Mouse (Mus musculus) liver, embryonic 14.5 days (tissue): ENCODE data around the gene Lsp1. TPM values are rescaled to one million over a fixed set of nuclear protein-coding genes. Genes with fewer than 3 reads are reported as not detected.
A peak's percentile ranks its signal among the peaks of the same experiment; 100 is the strongest.

ENCODE experiments used
- ATAC-seq: fragments of 200-750 bp; cut with Nextera tagmentation; 2 replicates; pipeline ENCODE4 v1.8.0; 2017; ENCODE audit warnings: moderate number of reproducible peaks, mild to moderate bottlenecking, moderate library complexity; ENCODE audit not compliant: insufficient read depth
- DNase-seq, 3 experiments: peaks; one replicate each; pipeline ENCODE4 v3.0.0-alpha.2; 2012 to 2013; ENCODE audit warnings: low read depth in 3 of 3, low spot score in 3 of 3
- H3K27ac ChIP-seq: fragments of 300-500 bp; sonication (generic); 2 replicates; pipeline ENCODE4 v1.5.1; 2014; ENCODE audit warnings: moderate library complexity, mild to moderate bottlenecking, control low read depth, inconsistent platforms
- H3K27me3 ChIP-seq: fragments of 300-500 bp; sonication (generic); 2 replicates; pipeline ENCODE4 v1.6.1; 2014; ENCODE audit warnings: mild to moderate bottlenecking, low read length, moderate library complexity; ENCODE audit not compliant: control insufficient read depth, insufficient read depth
- H3K36me3 ChIP-seq: fragments of 300-500 bp; sonication (generic); replicated peaks from 2 replicates; pipeline ENCODE4 v1.6.1; 2014; ENCODE audit warnings: low read depth; ENCODE audit not compliant: control insufficient read depth, insufficient read depth
- H3K4me1 ChIP-seq, 2 experiments: fragments of 200-500 bp in 1 of 2; fragments of 300-500 bp in 1 of 2; sonication (generic) in 1 of 2; replicated peaks; 2 replicates each; pipeline ENCODE4 v1.6.1; 2012 to 2014; ENCODE audit warnings: antibody characterized with exemption in 1 of 2, inconsistent platforms in 1 of 2, low read length in 1 of 2; ENCODE audit not compliant: control insufficient read depth in 2 of 2, insufficient read depth in 2 of 2
- H3K4me2 ChIP-seq: fragments of 300-500 bp; sonication (generic); 2 replicates; pipeline ENCODE4 v1.6.1; 2014; ENCODE audit warnings: low read depth, mild to moderate bottlenecking, control low read depth, moderate library complexity
- H3K4me3 ChIP-seq, 2 experiments: fragments of 200-500 bp in 1 of 2; fragments of 300-500 bp in 1 of 2; sonication (generic) in 1 of 2; 2 replicates each; pipeline ENCODE4 v1.5.1; 2012 to 2014; ENCODE audit warnings: low read depth in 2 of 2, low read length in 2 of 2, mild to moderate bottlenecking in 2 of 2, control low read depth in 1 of 2, inconsistent platforms in 1 of 2, moderate library complexity in 1 of 2; ENCODE audit not compliant: insufficient read depth in 1 of 2
- H3K9ac ChIP-seq: fragments of 300-500 bp; sonication (generic); replicated peaks from 2 replicates; pipeline ENCODE4 v1.6.1; 2014; ENCODE audit warnings: mild to moderate bottlenecking, control low read depth, moderate library complexity
- H3K9me3 ChIP-seq: fragments of 300-500 bp; sonication (generic); 2 replicates; pipeline ENCODE4 v1.6.1; 2016; ENCODE audit warnings: low read length, mixed read lengths; ENCODE audit not compliant: control insufficient read depth
- CTCF ChIP-seq: IDR thresholded peaks from 2 replicates; pipeline ENCODE4 v1.5.1; 2016; ENCODE audit warnings: antibody characterized with exemption, low read depth, control low read depth
- EP300 ChIP-seq: IDR thresholded peaks from 2 replicates; pipeline ENCODE4 v1.6.1; 2016; ENCODE audit warnings: antibody characterized with exemption, low read depth
- WGBS: fragments of 180-500 bp; shearing (Covaris S2); extraction: QIAGEN DNeasy Blood & Tissue Kit; methylation state at CpG from one replicate; pipeline ENCODE4 v1.1.7; 2014; ENCODE audit not compliant: insufficient replicate concordance; 5-methylcytosine and 5-hydroxymethylcytosine counted together
- polyA plus RNA-seq, 2 experiments: library from polyadenylated mRNA; depleted of rRNA in 1 of 2; stranded (reverse) in 1 of 2; unstranded in 1 of 2; fragments of >200 nt; fragmentation: Nextera tagmentation in 1 of 2; extraction: Ambion mirVana in 1 of 2; gene quantifications; 2 replicates each; pipeline versions ENCODE4 v1.2.1 to v1.2.3; 2012 to 2014

Gene Lsp1
- polyA plus RNA-seq, 2 experiments = 13.3 to 15.2 TPM

- no peaks in the 10 kb centered on the region for H3K27me3 ChIP-seq
- no peaks in the 10 kb centered on the region for H3K36me3 ChIP-seq
- no peak overlapping the region for H3K4me3 ChIP-seq
- 51% methylated on average over 3 of the region's 3 CpGs for WGBS
- no peaks in the 10 kb centered on the region for H3K4me1 ChIP-seq
- ATAC-seq (no peak), DNase-seq (no peak)
- H3K9me3 ChIP-seq = no peaks in the 10 kb centered on the region
- no peak for TF ChIP-seq CTCF
- TF ChIP-seq EP300 = no peak
- no peak overlapping the region for H3K4me2 ChIP-seq
- H3K27ac ChIP-seq = no peak overlapping the region
- H3K9ac ChIP-seq = no peak overlapping the region
Measured at GRCm38 (mm10) chr7:142496158-142496557, 35.5 kb downstream of the Lsp1 start.

GRCm38 (mm10) chr7:142496800-142497199 lies 36.2 kb downstream of the Lsp1 start:
- Histone ChIP-seq H3K36me3 (no peaks in the 10 kb centered on the region), H3K27ac (no peak overlapping the region), H3K9ac (no peak overlapping the region), H3K4me3 (no peak overlapping the region), H3K27me3 (no peaks in the 10 kb centered on the region), H3K4me2 (no peak overlapping the region), H3K9me3 (no peaks in the 10 kb centered on the region), H3K4me1 (no peaks in the 10 kb centered on the region)
- no peak for DNase-seq
- WGBS = 57% methylated on average over 5 of the region's 5 CpGs
- ATAC-seq = no peak
- TF ChIP-seq EP300 (no peak), CTCF (peak; percentile 46)

GRCm38 (mm10) chr7:142497775-142498174 lies 37.2 kb downstream of the Lsp1 start:
- ATAC-seq = no peak
- Histone ChIP-seq H3K4me1 (no peaks in the 10 kb centered on the region), H3K4me2 (no peak overlapping the region), H3K9ac (no peak overlapping the region), H3K4me3 (no peak overlapping the region), H3K9me3 (no peaks in the 10 kb centered on the region), H3K27ac (no peak overlapping the region), H3K36me3 (no peaks in the 10 kb centered on the region), H3K27me3 (no peaks in the 10 kb centered on the region)
- TF ChIP-seq EP300 (no peak), CTCF (peak; percentile 69)
- no peak for DNase-seq
- 58% methylated on average over 2 of the region's 2 CpGs for WGBS

- no peak for DNase-seq
- Histone ChIP-seq H3K9ac (no peak within 1 kb of the TSS), H3K4me3 (no peak within 1 kb of the TSS), H3K4me1 (no peaks in the 10 kb centered on the region), H3K27ac (no peak within 1 kb of the TSS), H3K4me2 (no peak within 1 kb of the TSS), H3K36me3 (no peaks in the 10 kb centered on the region), H3K9me3 (no peaks in the 10 kb centered on the region), H3K27me3 (no peaks in the 10 kb centered on the region)
- no peak for TF ChIP-seq CTCF
- no peak for TF ChIP-seq EP300
- ATAC-seq = no peak
- 61% methylated on average over 2 of the region's 2 CpGs for WGBS
Measured at GRCm38 (mm10) chr7:142498575-142498974, 38.0 kb downstream of the Lsp1 start, which contains the start of gene Tnnt3. Gene Tnnt3, plus strand, starts transcription at chr7:142498836.

GRCm38 (mm10) chr7:142499010-142499721 lies 38.6 kb downstream of the Lsp1 start:
- TF ChIP-seq EP300 (no peak), CTCF (no peak)
- H3K9ac ChIP-seq = no peak overlapping the region
- WGBS = 23% methylated on average over 5 of the region's 5 CpGs
- no peak for ATAC-seq
- H3K27ac ChIP-seq = no peak overlapping the region
- H3K36me3 ChIP-seq = no peaks in the 10 kb centered on the region
- H3K4me3 ChIP-seq = no peak overlapping the region
- no peaks in the 10 kb centered on the region for H3K9me3 ChIP-seq
- no peak overlapping the region for H3K4me2 ChIP-seq
- no peak for DNase-seq
- H3K4me1 ChIP-seq = no peaks in the 10 kb centered on the region
- no peaks in the 10 kb centered on the region for H3K27me3 ChIP-seq
